Mouse (Mus musculus) hindbrain, embryonic 15.5 days (tissue): ENCODE results near the gene Grin1. TPM values are rescaled to one million over a fixed set of nuclear protein-coding genes. Genes with fewer than 3 reads are reported as not detected.

ENCODE experiments used
- polyA plus RNA-seq: library from polyadenylated mRNA; unstranded; fragments of >200 nt; fragmentation: Nextera tagmentation; extraction: Ambion mirVana; gene quantifications from 2 replicates; pipeline ENCODE4 v1.2.1, GENCODE M21; 2015

Gene Grin1
- polyA plus RNA-seq, 1 experiment from 2014 or later = 61.3 TPM

Other genes starting within 250 kb of the Grin1 start
- gene Entpd8, start 238.9 kb downstream of the Grin1 start, polyA plus RNA-seq = 0.12 TPM in 1 of 2 replicates, not detected in the other
- not detected in 2 replicates for gene Noxa1, start 224.0 kb downstream of the Grin1 start, polyA plus RNA-seq
- gene Nrarp, start 138.4 kb downstream of the Grin1 start, polyA plus RNA-seq = 18.9 and 20.2 TPM in 2 replicates
- 1.9 and 2.3 TPM in 2 replicates for gene Tor4a, start 122.3 kb downstream of the Grin1 start, polyA plus RNA-seq
- 108 and 112 TPM in 2 replicates for gene Nelfb, start 107.7 kb downstream of the Grin1 start, polyA plus RNA-seq
- not detected in 2 replicates for gene Stpg3, start 104.5 kb downstream of the Grin1 start, polyA plus RNA-seq
- 0.70 and 0.72 TPM in 2 replicates for gene Fam166a, start 100.4 kb downstream of the Grin1 start, polyA plus RNA-seq
- 444 and 468 TPM in 2 replicates for gene Tubb4b, start 94.5 kb downstream of the Grin1 start, polyA plus RNA-seq
- not detected in 2 replicates for gene Slc34a3, start 84.8 kb downstream of the Grin1 start, polyA plus RNA-seq
- gene Rnf224, start 82.4 kb downstream of the Grin1 start, polyA plus RNA-seq = not detected in 2 replicates
- gene Rnf208, start 76.9 kb downstream of the Grin1 start, polyA plus RNA-seq = 145 and 177 TPM in 2 replicates
- gene Cysrt1, start 76.7 kb downstream of the Grin1 start, polyA plus RNA-seq = 0.23 TPM in 1 of 2 replicates, not detected in the other
- 4.9 and 6.3 TPM in 2 replicates for gene AL732309.1, start 72.3 kb downstream of the Grin1 start, polyA plus RNA-seq
- gene Tmem203, start 63.7 kb downstream of the Grin1 start, polyA plus RNA-seq = 13.4 and 13.8 TPM in 2 replicates
- 17.1 and 21.5 TPM in 2 replicates for gene Tprn, start 56.6 kb downstream of the Grin1 start, polyA plus RNA-seq
- 171 and 183 TPM in 2 replicates for gene Ssna1, start 46.7 kb downstream of the Grin1 start, polyA plus RNA-seq
- 139 and 143 TPM in 2 replicates for gene Anapc2, start 46.7 kb downstream of the Grin1 start, polyA plus RNA-seq
- gene Tmem210, start 31.0 kb downstream of the Grin1 start, polyA plus RNA-seq = not detected in 2 replicates
- 0.18 TPM in 1 of 2 replicates, not detected in the other for gene Lrrc26, start 29.3 kb downstream of the Grin1 start, polyA plus RNA-seq
- gene Man1b1, start 13.2 kb upstream of the Grin1 start, polyA plus RNA-seq = 43.6 and 45.2 TPM in 2 replicates
- gene Dpp7, start 37.2 kb upstream of the Grin1 start, polyA plus RNA-seq = 24.4 and 24.9 TPM in 2 replicates
- gene Uap1l1, start 46.5 kb upstream of the Grin1 start, polyA plus RNA-seq = 5.1 and 6.4 TPM in 2 replicates
- gene Sapcd2, start 53.1 kb upstream of the Grin1 start, polyA plus RNA-seq = 11.8 and 13.8 TPM in 2 replicates
- gene Entpd2, start 76.7 kb upstream of the Grin1 start, polyA plus RNA-seq = 3.7 and 7.0 TPM in 2 replicates
- gene Npdc1, start 80.2 kb upstream of the Grin1 start, polyA plus RNA-seq = 424 and 493 TPM in 2 replicates
- 0.08 TPM in 1 of 2 replicates, not detected in the other for gene Fut7, start 104.1 kb upstream of the Grin1 start, polyA plus RNA-seq
- gene Abca2, start 109.5 kb upstream of the Grin1 start, polyA plus RNA-seq = 15.0 and 15.1 TPM in 2 replicates
- gene Clic3, start 137.7 kb upstream of the Grin1 start, polyA plus RNA-seq = 3.7 and 4.3 TPM in 2 replicates
- gene Paxx, start 141.9 kb upstream of the Grin1 start, polyA plus RNA-seq = 109 and 119 TPM in 2 replicates
- gene Ptgds, start 150.9 kb upstream of the Grin1 start, polyA plus RNA-seq = 647 and 983 TPM in 2 replicates
- not detected in 2 replicates for gene Lcn12, start 174.7 kb upstream of the Grin1 start, polyA plus RNA-seq
- gene Fbxw5, start 181.6 kb upstream of the Grin1 start, polyA plus RNA-seq = 120 and 143 TPM in 2 replicates
- gene C8g, start 182.5 kb upstream of the Grin1 start, polyA plus RNA-seq = 5.8 and 6.1 TPM in 2 replicates
- 16.5 and 19.4 TPM in 2 replicates for gene Traf2, start 227.8 kb upstream of the Grin1 start, polyA plus RNA-seq
- 375 and 378 TPM in 2 replicates for gene Edf1, start 238.7 kb upstream of the Grin1 start, polyA plus RNA-seq